Mouse (Mus musculus): ENCODE data around the gene Card19. TPM values are rescaled to one million over a fixed set of nuclear protein-coding genes. Genes with fewer than 3 reads are reported as not detected.

Card19 gene
- polyA plus RNA-seq (2015; fragmentation: Illumina TruSeq; extraction: RNeasy Lipid Tissue Mini Kit (QIAGEN cat#74804); ENCODE audit: insufficient read depth, low read depth, low replicate concordance) = 18.2 TPM

DNA sequence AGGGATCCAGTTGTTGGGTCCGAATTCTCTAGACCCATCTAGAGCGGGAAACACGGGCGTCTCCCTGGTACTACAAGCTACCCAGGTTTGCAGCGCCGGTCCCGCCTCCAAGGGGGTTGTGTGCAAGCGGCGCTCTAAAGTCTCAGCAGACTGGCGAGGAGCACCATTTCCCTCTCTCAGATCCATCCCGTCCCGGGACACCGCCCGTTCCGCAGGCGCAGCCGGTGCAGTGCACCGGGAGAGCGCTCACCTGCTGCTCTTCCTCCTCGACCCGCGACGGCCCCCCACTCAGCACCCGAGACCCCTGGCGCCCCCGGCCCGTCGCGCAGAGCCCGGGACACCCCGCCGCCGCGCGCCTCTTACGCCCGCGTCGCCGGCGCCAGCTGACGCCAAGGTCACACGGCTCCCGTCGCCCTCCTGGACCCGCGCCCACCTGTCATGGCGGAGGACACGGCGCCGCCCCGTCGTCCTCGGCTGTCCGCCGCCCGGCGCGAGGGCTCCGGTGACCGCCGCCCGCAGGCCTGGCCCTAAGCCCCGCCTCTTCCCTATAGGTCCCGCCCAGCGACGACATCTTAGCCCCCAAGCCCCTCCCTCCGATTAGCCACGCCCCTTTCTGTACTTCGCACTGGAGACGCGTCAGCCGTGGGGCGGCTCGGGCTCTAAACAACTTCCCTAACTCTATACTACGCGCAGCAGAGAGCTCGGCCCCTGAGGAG is at the start of gene Card19:
TSS of gene Card19 (minus strand) at position 534 of the 716 bp plus-strand sequence.

GRCm38 (mm10) chr13:49248467-49248862 is 32.6 kb upstream of the Card19 start, which contains the start of gene Susd3:
Gene Susd3 (minus strand): TSS chr13:49248706.

GRCm38 (mm10) chr13:49187288-49188218 is 28.3 kb downstream of the Card19 start, which contains the start of gene Ninj1:
Gene Ninj1 (plus strand): TSS chr13:49187485.

Other genes with a start within 250 kb of the Card19 start
- 18.2 TPM for gene Fam120a, start 248.0 kb downstream of the Card19 start, polyA plus RNA-seq (2015; fragmentation: Illumina TruSeq; extraction: RNeasy Lipid Tissue Mini Kit (QIAGEN cat#74804); ENCODE audit: insufficient read depth, low read depth, low replicate concordance)
- 3.7 TPM for gene Wnk2, start 68.0 kb downstream of the Card19 start, polyA plus RNA-seq (2015; fragmentation: Illumina TruSeq; extraction: RNeasy Lipid Tissue Mini Kit (QIAGEN cat#74804); ENCODE audit: insufficient read depth, low read depth, low replicate concordance)
- 19.4 TPM for gene Ninj1, start 28.6 kb downstream of the Card19 start, polyA plus RNA-seq (2015; fragmentation: Illumina TruSeq; extraction: RNeasy Lipid Tissue Mini Kit (QIAGEN cat#74804); ENCODE audit: insufficient read depth, low read depth, low replicate concordance)
- gene Susd3, start 32.7 kb upstream of the Card19 start, polyA plus RNA-seq (2015; fragmentation: Illumina TruSeq; extraction: RNeasy Lipid Tissue Mini Kit (QIAGEN cat#74804); ENCODE audit: insufficient read depth, low read depth, low replicate concordance) = 0.87 TPM
- 0.61 TPM for gene Fgd3, start 104.3 kb upstream of the Card19 start, polyA plus RNA-seq (2015; fragmentation: Illumina TruSeq; extraction: RNeasy Lipid Tissue Mini Kit (QIAGEN cat#74804); ENCODE audit: insufficient read depth, low read depth, low replicate concordance)
- 7.6 TPM for gene Bicd2, start 125.5 kb upstream of the Card19 start, polyA plus RNA-seq (2015; fragmentation: Illumina TruSeq; extraction: RNeasy Lipid Tissue Mini Kit (QIAGEN cat#74804); ENCODE audit: insufficient read depth, low read depth, low replicate concordance)
- gene Ippk, start 205.2 kb upstream of the Card19 start, polyA plus RNA-seq (2015; fragmentation: Illumina TruSeq; extraction: RNeasy Lipid Tissue Mini Kit (QIAGEN cat#74804); ENCODE audit: insufficient read depth, low read depth, low replicate concordance) = 3.1 TPM